Mouse (Mus musculus): ENCODE data around the gene Man1a2. TPM values are rescaled to one million over a fixed set of nuclear protein-coding genes. Genes with fewer than 3 reads are reported as not detected.

Gene Man1a2
- total RNA-seq (2015) (19.3 and 19.4 TPM in 2 replicates), total RNA-seq (2017) (56.8 and 84.3 TPM in 2 replicates)

DNA sequence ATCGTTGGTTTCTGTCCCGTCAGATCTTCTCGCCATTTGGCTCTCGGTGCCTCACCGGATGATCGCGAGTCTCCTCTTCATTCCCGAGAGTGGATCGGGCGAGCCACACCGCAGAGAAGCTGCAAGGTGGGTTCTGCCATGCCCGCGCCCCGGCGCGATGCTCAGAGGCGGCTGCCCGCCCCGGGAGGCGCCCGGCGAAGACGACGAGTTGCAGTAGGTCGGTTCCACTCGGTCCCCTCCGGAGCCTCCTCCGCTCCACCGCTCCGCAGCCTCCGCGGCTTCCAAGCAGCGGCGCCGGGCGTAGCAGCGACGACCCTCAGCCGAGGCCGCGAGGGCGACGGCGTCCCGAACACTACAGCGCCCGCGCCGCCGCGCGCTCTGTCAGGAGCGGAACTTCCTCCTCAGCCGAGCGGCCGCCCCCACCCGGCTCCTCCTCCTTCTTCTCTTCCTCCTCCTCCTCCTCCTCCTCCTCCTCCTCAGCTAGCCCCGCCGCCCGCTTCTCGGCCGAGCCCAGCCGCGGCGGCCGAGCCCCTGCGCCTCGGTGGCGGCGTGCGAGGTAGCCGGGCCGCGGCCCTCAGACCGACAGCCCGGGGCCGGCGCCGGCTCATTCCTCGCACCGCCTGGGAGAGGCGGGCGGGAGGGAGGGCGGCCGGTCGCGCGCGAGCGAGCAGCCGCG is at the start of gene Man1a2:
Man1a2 (minus strand) TSS at position 417 of the 676 bp plus-strand sequence.
- ATAC-seq (replicated peaks; ENCODE audit: poor library complexity): peak; percentile 73

DNA sequence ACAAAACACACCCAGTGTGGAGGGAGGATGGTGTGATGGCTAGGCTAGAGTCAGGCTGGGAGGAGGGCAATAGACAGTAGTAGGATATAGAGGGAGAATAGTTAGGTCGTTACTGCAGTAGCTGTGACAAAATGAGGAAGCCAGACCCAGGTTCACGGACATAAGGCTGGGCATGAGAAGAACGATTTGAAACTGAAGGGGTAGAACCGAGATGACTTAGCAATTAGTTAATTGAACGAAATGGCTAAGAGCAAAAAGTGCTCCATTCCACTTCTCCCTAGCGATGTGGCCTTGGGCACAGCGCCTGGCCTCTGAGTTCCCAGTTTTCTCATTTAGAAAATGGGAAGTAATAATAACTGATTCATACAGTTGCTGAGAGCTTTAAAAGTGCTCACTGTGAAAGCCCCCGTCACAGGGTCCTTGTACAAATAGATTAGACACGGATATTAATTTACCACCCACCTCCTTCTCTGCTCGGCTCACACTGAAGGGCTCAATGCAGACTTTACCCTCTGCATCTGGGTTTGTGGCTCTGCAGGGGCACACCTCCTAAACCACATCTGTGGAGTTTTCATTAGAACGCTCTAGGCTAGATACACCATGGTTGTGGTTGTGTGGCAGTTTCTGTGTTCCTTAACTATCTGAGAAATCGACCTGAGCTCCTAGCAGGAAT is 49.3 kb upstream of the Man1a2 start:
- peak; percentile 74 for ATAC-seq (replicated peaks; ENCODE audit: poor library complexity)

GRCm38 (mm10) chr3:100731896-100732295 is 46.6 kb upstream of the Man1a2 start:
- peak; percentile 10; the same call in 1 of the 2 replicates for ATAC-seq (replicated peaks; ENCODE audit: poor library complexity)

DNA sequence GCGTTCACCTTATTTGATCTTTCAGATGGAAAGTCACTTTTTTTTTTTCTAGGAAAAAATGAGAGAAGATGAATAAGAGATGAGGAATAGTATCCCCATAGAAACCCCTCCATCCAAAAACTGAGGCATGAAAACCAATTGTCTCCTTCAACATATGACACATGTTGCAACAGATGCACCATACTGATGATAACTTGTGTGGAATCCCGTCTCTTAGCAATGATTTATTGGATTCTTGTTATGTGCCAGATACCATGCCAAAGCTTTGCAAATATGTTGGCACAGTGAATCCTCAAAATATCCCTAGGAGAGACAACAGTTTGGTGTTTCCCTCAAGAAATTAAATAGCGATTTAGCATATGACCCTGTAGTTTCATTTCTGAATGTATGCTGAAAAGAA is 46.0 kb upstream of the Man1a2 start:
- no peak for ATAC-seq (replicated peaks; ENCODE audit: poor library complexity)

DNA sequence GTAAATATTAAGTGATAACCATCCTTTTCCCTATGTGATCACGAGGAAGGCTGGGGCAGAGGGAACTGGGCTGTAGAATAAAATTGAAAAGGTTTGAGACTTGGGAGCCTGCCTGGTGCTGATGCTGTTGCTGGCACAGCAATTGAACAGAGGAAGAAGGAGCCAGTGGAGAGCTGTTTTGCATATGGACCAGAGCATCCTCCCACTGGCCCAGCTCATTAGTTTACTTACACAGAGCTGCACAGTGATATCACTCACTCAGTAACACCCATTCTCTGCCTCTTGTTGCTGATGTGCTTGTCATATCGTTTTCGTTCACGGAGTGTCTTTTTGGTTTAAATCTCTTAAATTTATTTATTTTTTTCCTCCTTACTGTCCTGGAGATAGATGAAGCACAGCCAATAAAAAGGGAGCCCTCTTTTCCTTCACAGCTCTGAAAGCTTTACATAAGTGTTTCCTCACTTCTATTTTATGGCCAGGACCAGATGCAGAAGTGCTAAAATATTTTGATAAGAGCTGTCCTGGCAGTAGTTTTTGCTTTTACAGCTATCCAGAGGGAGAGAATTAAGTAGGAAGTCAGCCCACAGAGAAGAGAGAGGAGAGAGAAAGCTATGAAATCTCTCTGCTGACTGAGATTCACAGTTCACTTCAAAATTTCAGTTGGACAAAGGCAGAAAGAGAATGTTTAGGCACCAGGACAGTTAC is 42.9 kb upstream of the Man1a2 start:
- no peak for ATAC-seq (replicated peaks; ENCODE audit: poor library complexity)

GRCm38 (mm10) chr3:100725960-100726674 is 40.8 kb upstream of the Man1a2 start:
- peak; percentile 69 for ATAC-seq (replicated peaks; ENCODE audit: poor library complexity)

DNA sequence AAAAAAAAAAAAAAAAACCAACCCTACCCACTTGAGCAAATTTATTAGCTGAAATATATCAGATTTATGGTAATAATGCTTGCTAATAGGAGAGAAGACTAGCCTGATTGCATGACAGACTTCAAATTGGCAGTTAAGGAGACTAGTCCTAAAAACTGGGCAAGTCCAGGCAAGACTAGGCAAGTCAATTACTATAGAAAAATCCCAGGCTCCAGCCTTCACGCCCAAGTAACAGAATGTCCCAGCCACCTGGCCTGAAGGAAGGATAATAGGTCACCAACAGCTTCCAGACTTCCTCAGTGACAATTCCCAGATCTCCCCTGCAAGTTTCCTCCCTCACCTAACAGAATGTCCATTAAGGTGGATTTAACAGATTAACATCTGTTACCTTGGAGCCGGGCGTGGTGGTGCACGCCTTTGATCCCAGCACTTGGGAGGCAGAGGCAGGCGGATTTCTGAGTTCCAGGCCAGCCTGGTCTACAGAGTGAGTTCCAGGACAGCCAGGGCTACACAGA is 35.5 kb upstream of the Man1a2 start:
- ATAC-seq (replicated peaks; ENCODE audit: poor library complexity): no peak

DNA sequence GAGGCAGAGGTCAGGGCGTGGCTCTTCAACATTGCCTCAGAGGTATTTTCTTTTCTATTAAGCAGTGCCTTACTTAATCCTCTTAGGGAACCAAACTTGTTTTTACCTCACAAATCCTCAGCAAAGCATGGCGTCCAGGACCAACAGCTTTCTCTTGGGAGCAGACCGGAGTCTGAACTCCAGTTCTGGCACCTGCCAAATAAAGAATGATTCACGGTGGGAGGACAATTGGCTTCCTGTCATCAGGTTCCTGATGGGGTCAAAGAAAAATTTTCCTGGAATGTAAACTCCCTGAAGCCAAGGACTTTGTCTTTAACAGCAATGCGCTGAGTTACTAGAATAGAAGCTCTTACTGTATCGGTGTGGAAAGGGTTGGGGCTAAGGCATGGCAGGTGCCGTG is 30.9 kb upstream of the Man1a2 start:
- ATAC-seq (replicated peaks; ENCODE audit: poor library complexity): no peak

DNA sequence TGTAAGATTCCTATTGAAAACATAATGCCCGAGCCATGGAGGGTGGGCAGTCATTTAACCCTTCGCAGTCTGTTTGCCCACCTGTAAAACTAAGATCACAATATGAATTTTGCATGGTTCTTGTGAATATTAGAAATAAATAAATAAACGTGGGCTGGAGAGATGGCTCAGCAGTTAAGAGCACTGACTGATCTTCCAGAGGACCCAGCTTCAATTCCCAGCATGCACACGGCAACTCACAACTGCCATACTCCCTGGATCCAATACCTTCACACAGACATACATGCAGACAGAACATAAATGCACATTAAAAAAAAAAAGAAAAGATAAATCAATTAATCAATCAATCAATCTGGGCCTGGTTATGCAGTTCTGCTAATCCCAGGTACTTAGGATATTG is 30.1 kb upstream of the Man1a2 start:
- ATAC-seq (replicated peaks; ENCODE audit: poor library complexity): no peak

- no peak for ATAC-seq (replicated peaks; ENCODE audit: poor library complexity)
These were observed 28.1 kb upstream of the Man1a2 start for GRCm38 (mm10) chr3:100713142-100714005.

DNA sequence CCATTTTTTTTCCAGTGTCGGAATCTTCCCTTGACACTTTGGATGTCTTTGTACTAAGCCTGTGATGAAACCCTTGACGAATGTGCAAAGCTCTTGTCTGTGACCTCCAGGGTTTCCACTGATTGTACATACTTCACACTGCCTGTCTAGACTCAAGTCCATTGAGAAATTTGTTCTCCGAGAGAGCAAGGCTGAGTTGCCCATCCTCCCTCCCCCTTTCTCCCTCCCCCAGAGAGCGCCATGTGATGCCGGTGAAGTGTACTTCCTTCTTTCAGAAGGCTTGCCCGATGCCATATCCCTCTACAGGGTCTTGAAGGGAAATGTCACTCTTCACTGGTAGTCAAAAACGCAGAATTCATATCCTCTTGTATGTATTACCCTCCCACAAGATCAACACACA is 26.8 kb upstream of the Man1a2 start:
- peak; percentile 92 for ATAC-seq (replicated peaks; ENCODE audit: poor library complexity)

GRCm38 (mm10) chr3:100711486-100711885 is 26.2 kb upstream of the Man1a2 start:
- ATAC-seq (replicated peaks; ENCODE audit: poor library complexity): no peak

- ATAC-seq (replicated peaks; ENCODE audit: poor library complexity): no peak
These were observed 21.8 kb upstream of the Man1a2 start for GRCm38 (mm10) chr3:100707117-100707516.

DNA sequence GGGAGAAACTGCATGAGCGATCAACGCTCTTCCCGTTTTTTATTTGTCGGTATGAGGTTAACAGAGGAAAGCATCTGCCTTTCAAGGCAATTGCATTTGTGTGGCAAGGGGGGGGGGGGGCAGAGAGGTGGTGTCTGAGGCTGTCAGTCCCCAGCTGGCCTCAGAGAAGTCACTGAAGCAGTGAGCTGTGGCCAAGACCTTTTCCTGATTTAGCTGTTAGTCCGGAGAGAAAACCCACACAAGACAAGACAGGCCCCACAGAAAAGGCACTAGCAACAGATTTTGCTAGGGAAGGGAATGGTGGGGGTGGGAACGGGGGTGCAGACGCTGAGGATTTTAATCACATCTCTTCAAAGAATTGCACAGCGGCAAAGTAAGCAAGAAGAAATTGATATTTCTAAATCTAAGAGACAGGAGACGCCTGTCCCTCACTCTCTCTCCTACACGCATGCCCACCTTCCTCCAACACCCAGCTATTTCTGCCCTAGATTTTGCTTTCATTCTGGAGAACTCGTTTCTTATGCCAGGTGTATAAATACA is 19.9 kb upstream of the Man1a2 start:
- peak; percentile 46 for ATAC-seq (replicated peaks; ENCODE audit: poor library complexity)

DNA sequence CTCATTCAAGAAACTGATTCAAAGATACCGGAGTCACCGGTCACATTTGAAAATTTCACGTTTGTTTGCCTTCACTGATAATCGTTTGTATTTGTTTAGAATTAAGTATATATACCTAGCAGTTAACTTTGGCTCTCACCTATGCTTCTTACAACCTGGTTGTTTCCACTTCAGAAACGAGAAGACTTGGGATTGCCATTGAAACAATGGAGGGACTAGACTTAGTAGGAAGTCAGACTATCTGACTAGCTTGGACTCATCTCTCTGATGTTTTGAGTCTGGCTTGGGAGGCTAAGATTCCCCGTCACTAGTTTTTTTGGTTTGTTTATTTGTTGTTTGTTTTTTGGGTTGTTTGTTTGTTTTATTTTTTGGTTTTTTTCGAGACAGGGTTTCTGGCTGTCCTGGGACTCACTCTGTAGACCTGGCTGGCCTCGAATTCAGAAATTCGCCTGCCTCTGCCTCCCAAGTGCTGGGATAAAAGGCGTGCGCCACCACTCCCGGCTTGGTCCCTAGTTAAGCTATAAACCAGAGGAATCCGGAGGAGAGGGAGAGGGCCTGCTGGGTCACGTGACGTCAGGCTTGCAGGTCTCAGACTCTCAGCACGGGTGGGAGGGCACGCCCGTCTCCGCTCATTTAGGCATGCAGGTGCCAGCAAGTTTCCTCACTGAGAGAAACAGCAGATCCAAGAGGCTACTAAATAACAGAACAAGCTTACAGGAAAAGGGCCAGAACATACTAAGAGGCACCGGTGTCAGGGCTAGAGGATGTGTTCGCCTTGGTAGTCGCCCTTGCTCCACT is 18.7 kb upstream of the Man1a2 start:
- no peak for ATAC-seq (replicated peaks; ENCODE audit: poor library complexity)

- ATAC-seq (replicated peaks; ENCODE audit: poor library complexity): peak; percentile 54
These were observed 17.9 kb upstream of the Man1a2 start for GRCm38 (mm10) chr3:100702875-100703846.

- no peak for ATAC-seq (replicated peaks; ENCODE audit: poor library complexity)
These were observed 3.4 kb upstream of the Man1a2 start for GRCm38 (mm10) chr3:100688747-100689146.

GRCm38 (mm10) chr3:100686756-100687155 is 1.5 kb upstream of the Man1a2 start:
- no peak for ATAC-seq (replicated peaks; ENCODE audit: poor library complexity)

Data from megakaryocyte progenitor cell, adult 5-6 weeks (primary cell).